7 mouse cellular contexts compared by ENCODE assay signal in the genomic region with DNA sequence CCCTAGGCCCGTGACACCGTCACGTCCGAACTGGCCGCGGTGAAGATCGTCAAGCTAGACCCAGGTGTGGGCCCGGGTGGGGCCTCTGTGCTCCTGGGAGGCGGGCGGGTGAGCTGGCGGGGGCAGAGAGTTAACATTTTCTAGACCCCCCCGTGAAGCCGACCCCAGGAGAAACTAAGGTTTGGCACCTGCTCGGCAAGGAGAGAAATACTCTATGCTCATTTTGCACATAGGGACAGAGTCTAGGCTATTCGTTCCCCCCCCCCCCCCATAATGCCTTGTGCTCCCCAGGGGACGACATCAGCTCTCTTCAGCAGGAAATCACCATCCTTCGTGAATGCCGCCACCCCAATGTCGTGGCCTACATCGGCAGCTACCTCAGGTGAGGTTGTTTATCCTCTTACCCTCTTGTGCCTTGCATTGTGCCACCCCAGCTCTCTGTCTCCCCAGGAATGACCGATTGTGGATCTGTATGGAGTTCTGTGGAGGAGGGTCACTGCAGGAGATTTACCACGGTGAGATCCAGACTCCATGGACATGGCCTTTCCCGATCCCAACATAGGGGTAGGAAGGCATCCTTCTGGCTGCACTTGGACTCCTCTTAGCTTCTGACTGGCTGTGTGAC. TPM values are rescaled to one million over a fixed set of nuclear protein-coding genes. Genes with fewer than 3 reads are reported as not detected.
DNase-seq lines count a peak whose midpoint lies in the region; ATAC-seq and TF ChIP-seq lines count a peak whose summit lies in the region.

No protein-coding gene starts in this region.

- H3K4me1 ChIP-seq in lung, embryonic 14.5 days (ENCODE audit: insufficient read depth), result peaks cover 2% of the 10 kb centered on the region
- H3K4me1 ChIP-seq in embryonic facial prominence, embryonic 15.5 days, result peaks cover 31% of the 10 kb centered on the region
- H3K4me1 ChIP-seq in intestine, postnatal 0 days (replicated peaks; ENCODE audit: control insufficient read depth, insufficient read depth, low read length), result no peaks in the 10 kb centered on the region
- peaks cover 17% of the 10 kb centered on the region for H3K4me1 ChIP-seq in small intestine, adult 2 months (ENCODE audit: control insufficient read depth, insufficient read depth, insufficient read length, low read length)

- WGBS in lung, embryonic 14.5 days, result 7% methylated on average over 23 of the region's 23 CpGs
- 9% methylated on average over 23 of the region's 23 CpGs for WGBS in embryonic facial prominence, embryonic 15.5 days
- 12% methylated on average over 16 of the region's 23 CpGs for WGBS in intestine, postnatal 0 days
- 7% methylated on average over 23 of the region's 23 CpGs for WGBS in small intestine, adult 2 months

- H3K9me3 ChIP-seq in lung, embryonic 14.5 days (ENCODE audit: low read depth, low read length), result no peaks in the 10 kb centered on the region
- no peaks in the 10 kb centered on the region for H3K9me3 ChIP-seq in embryonic facial prominence, embryonic 15.5 days (replicated peaks)
- no peaks in the 10 kb centered on the region for H3K9me3 ChIP-seq in intestine, postnatal 0 days (ENCODE audit: control insufficient read depth)

- no peaks in the 10 kb centered on the region for H3K27me3 ChIP-seq in lung, embryonic 14.5 days (ENCODE audit: insufficient read depth, low read length)
- no peaks in the 10 kb centered on the region for H3K27me3 ChIP-seq in embryonic facial prominence, embryonic 15.5 days
- no peaks in the 10 kb centered on the region for H3K27me3 ChIP-seq in intestine, postnatal 0 days (replicated peaks; ENCODE audit: control insufficient read depth, insufficient read depth, low read length)
- no peaks in the 10 kb centered on the region for H3K27me3 ChIP-seq in small intestine, adult 2 months (ENCODE audit: control insufficient read depth, insufficient read depth, low read length)

- H3K4me3 ChIP-seq in lung, embryonic 14.5 days (ENCODE audit: low read depth, low read length), result peak overlapping the region; percentile 75
- H3K4me3 ChIP-seq in embryonic facial prominence, embryonic 15.5 days (replicated peaks), result peak overlapping the region; percentile 76
- H3K4me3 ChIP-seq in intestine, postnatal 0 days (ENCODE audit: low read depth, low read length), result peak overlapping the region; percentile 72
- peak overlapping the region; percentile 93 for H3K4me3 ChIP-seq in small intestine, adult 2 months (ENCODE audit: low read depth, low read length)

- DNase-seq in lung, embryonic 14.5 days, result no peak
- DNase-seq in lung, postnatal 10 days, result no peak
- DNase-seq in left cerebral cortex, postnatal 14 days (ENCODE audit: low spot score in 2 of 2), result no peak
- no peak for DNase-seq in adrenal gland, adult 2 months

- no peak for TF ChIP-seq POLR2A in small intestine, adult 2 months (IDR thresholded peaks at IDR 0.05; ENCODE audit: low read depth, low read length)

- H3K36me3 ChIP-seq in lung, embryonic 14.5 days (ENCODE audit: insufficient read depth), result peaks cover 67% of the 10 kb centered on the region
- H3K36me3 ChIP-seq in embryonic facial prominence, embryonic 15.5 days, result peaks cover 67% of the 10 kb centered on the region
- peaks cover 59% of the 10 kb centered on the region for H3K36me3 ChIP-seq in intestine, postnatal 0 days (ENCODE audit: control insufficient read depth, insufficient read depth)
- peaks cover 27% of the 10 kb centered on the region for H3K36me3 ChIP-seq in small intestine, adult 2 months (ENCODE audit: control insufficient read depth, insufficient read depth, low read length)

- H3K9ac ChIP-seq in lung, embryonic 14.5 days, result peak overlapping the region; percentile 62
- peak overlapping the region; percentile 75 for H3K9ac ChIP-seq in embryonic facial prominence, embryonic 15.5 days
- peak overlapping the region; percentile 63 for H3K9ac ChIP-seq in intestine, postnatal 0 days (ENCODE audit: low read depth, low read length)

- no peak overlapping the region for H3K27ac ChIP-seq in lung, embryonic 14.5 days (ENCODE audit: low read depth)
- H3K27ac ChIP-seq in embryonic facial prominence, embryonic 15.5 days (replicated peaks), result peak overlapping the region; percentile 66; the same call in 1 of the 2 replicates
- no peak overlapping the region for H3K27ac ChIP-seq in intestine, postnatal 0 days (ENCODE audit: low read depth, low read length)
- H3K27ac ChIP-seq in small intestine, adult 2 months (ENCODE audit: insufficient read depth, low read depth, low read length), result no peak overlapping the region

- H3K4me2 ChIP-seq in lung, embryonic 14.5 days, result peak overlapping the region; percentile 99
- peak overlapping the region; percentile 93 for H3K4me2 ChIP-seq in embryonic facial prominence, embryonic 15.5 days (replicated peaks)
- peak overlapping the region; percentile 100 for H3K4me2 ChIP-seq in intestine, postnatal 0 days (replicated peaks; ENCODE audit: low read depth)

- ATAC-seq in lung, embryonic 14.5 days (ENCODE audit: insufficient read depth), result peak; percentile 11; the same call in 1 of the 2 replicates
- no peak for ATAC-seq in embryonic facial prominence, embryonic 15.5 days (ENCODE audit: insufficient number of reproducible peaks, low FRiP score, low TSS enrichment, low read depth)
- ATAC-seq in intestine, postnatal 0 days, result no peak; the same call in 1 of the 2 replicates

- TF ChIP-seq CTCF in lung, embryonic 14.5 days (IDR thresholded peaks at IDR 0.05; ENCODE audit: low read depth), result no peak
- TF ChIP-seq CTCF in intestine, postnatal 0 days (IDR thresholded peaks at IDR 0.05; ENCODE audit: low read depth), result no peak
- no peak for TF ChIP-seq CTCF in small intestine, adult 2 months (IDR thresholded peaks at IDR 0.05; ENCODE audit: extremely low read depth, insufficient read length, insufficient replicate concordance, low read depth, low read length)

- intact Hi-C loops in left cerebral cortex, postnatal 14 days (cut with DNase I), result no loop called here

RNA-seq across cellular contexts. Expression of a gene that starts 0.6 kb away (rescaled TPM):
- polyA plus RNA-seq in lung, embryonic 14.5 days (2014; fragmentation: Nextera tagmentation; extraction: Ambion mirVana), result 13.4 and 22.2 TPM in 2 replicates
- 15.6 and 16.7 TPM in 2 replicates for polyA plus RNA-seq in embryonic facial prominence, embryonic 15.5 days (2015; fragmentation: Nextera tagmentation; extraction: Ambion mirVana)
- 4.1 and 4.3 TPM in 2 replicates for polyA plus RNA-seq in intestine, postnatal 0 days (2015; fragmentation: Nextera tagmentation; extraction: Ambion mirVana)
- 41.0 and 77.3 TPM in 2 replicates for polyA plus RNA-seq in small intestine, adult 2 months (2012; rRNA removed)
- 10 to 100 TPM; 60.0 to 75.9 TPM for total RNA-seq in left cerebral cortex, postnatal 14 days (2021)
- 10 to 100 TPM; 36.1 to 38.5 TPM for total RNA-seq in adrenal gland, adult 2 months (2021)
- polyA plus RNA-seq in adrenal gland, adult 2 months (2012; rRNA removed), result 150 and 161 TPM in 2 replicates

RNA-seq across cellular contexts. Expression of a gene that starts 6.8 kb away (rescaled TPM):
- polyA plus RNA-seq in lung, embryonic 14.5 days (2014; fragmentation: Nextera tagmentation; extraction: Ambion mirVana), result 60.3 and 68.6 TPM in 2 replicates
- polyA plus RNA-seq in embryonic facial prominence, embryonic 15.5 days (2015; fragmentation: Nextera tagmentation; extraction: Ambion mirVana), result 82.1 and 91.7 TPM in 2 replicates
- polyA plus RNA-seq in intestine, postnatal 0 days (2015; fragmentation: Nextera tagmentation; extraction: Ambion mirVana), result 17.1 and 19.6 TPM in 2 replicates
- polyA plus RNA-seq in small intestine, adult 2 months (2012; rRNA removed), result 23.6 and 38.5 TPM in 2 replicates
- total RNA-seq in left cerebral cortex, postnatal 14 days (2021), result 10 to 100 TPM; 64.9 to 70.7 TPM
- total RNA-seq in adrenal gland, adult 2 months (2021), result 10 to 100 TPM; 54.6 to 54.8 TPM
- 71.1 and 71.2 TPM in 2 replicates for polyA plus RNA-seq in adrenal gland, adult 2 months (2012; rRNA removed)

RNA-seq across cellular contexts. Expression of a gene that starts 21.9 kb away (rescaled TPM):
- polyA plus RNA-seq in lung, embryonic 14.5 days (2014; fragmentation: Nextera tagmentation; extraction: Ambion mirVana), result 177 and 200 TPM in 2 replicates
- 132 and 145 TPM in 2 replicates for polyA plus RNA-seq in embryonic facial prominence, embryonic 15.5 days (2015; fragmentation: Nextera tagmentation; extraction: Ambion mirVana)
- polyA plus RNA-seq in intestine, postnatal 0 days (2015; fragmentation: Nextera tagmentation; extraction: Ambion mirVana), result 51.9 and 55.3 TPM in 2 replicates
- polyA plus RNA-seq in small intestine, adult 2 months (2012; rRNA removed), result 99.0 and 171 TPM in 2 replicates
- 100 to 1,000 TPM; 185 to 186 TPM for total RNA-seq in left cerebral cortex, postnatal 14 days (2021)
- total RNA-seq in adrenal gland, adult 2 months (2021), result 100 to 1,000 TPM; 141 to 286 TPM
- 346 and 350 TPM in 2 replicates for polyA plus RNA-seq in adrenal gland, adult 2 months (2012; rRNA removed)

RNA-seq across cellular contexts. Expression of a gene that starts 35.3 kb away (rescaled TPM):
- polyA plus RNA-seq in lung, embryonic 14.5 days (2014; fragmentation: Nextera tagmentation; extraction: Ambion mirVana), result 0.82 and 1.2 TPM in 2 replicates
- 1.5 and 2.5 TPM in 2 replicates for polyA plus RNA-seq in embryonic facial prominence, embryonic 15.5 days (2015; fragmentation: Nextera tagmentation; extraction: Ambion mirVana)
- polyA plus RNA-seq in intestine, postnatal 0 days (2015; fragmentation: Nextera tagmentation; extraction: Ambion mirVana), result 1.8 and 2.3 TPM in 2 replicates
- polyA plus RNA-seq in small intestine, adult 2 months (2012; rRNA removed), result 26.0 and 53.2 TPM in 2 replicates
- total RNA-seq in left cerebral cortex, postnatal 14 days (2021), result 1 to 10 TPM; 2.7 to 3.1 TPM
- total RNA-seq in adrenal gland, adult 2 months (2021), result 10 to 100 TPM; 14.4 to 24.6 TPM
- 23.7 and 26.6 TPM in 2 replicates for polyA plus RNA-seq in adrenal gland, adult 2 months (2012; rRNA removed)

RNA-seq across cellular contexts. Expression of a gene that starts 42.6 kb away (rescaled TPM):
- polyA plus RNA-seq in lung, embryonic 14.5 days (2014; fragmentation: Nextera tagmentation; extraction: Ambion mirVana), result 6.1 and 9.3 TPM in 2 replicates
- 35.6 and 38.9 TPM in 2 replicates for polyA plus RNA-seq in embryonic facial prominence, embryonic 15.5 days (2015; fragmentation: Nextera tagmentation; extraction: Ambion mirVana)
- 4.1 and 4.7 TPM in 2 replicates for polyA plus RNA-seq in intestine, postnatal 0 days (2015; fragmentation: Nextera tagmentation; extraction: Ambion mirVana)
- polyA plus RNA-seq in small intestine, adult 2 months (2012; rRNA removed), result 3.2 and 5.0 TPM in 2 replicates
- total RNA-seq in left cerebral cortex, postnatal 14 days (2021), result 10 to 100 TPM; 20.6 to 31.9 TPM
- total RNA-seq in adrenal gland, adult 2 months (2021), result 10 to 100 TPM; 48.3 to 94.0 TPM
- polyA plus RNA-seq in adrenal gland, adult 2 months (2012; rRNA removed), result 97.8 and 115 TPM in 2 replicates
